Mouse (Mus musculus) intestine, postnatal 0 days (tissue): ENCODE results near the gene Igsf3. TPM values are rescaled to one million over a fixed set of nuclear protein-coding genes. Genes with fewer than 3 reads are reported as not detected.

Experiments used
- ATAC-seq: fragments of 200-750 bp; cut with Nextera tagmentation; 2 replicates; pipeline ENCODE4 v1.8.0; 2017; ENCODE audit warnings: mild to moderate bottlenecking, moderate TSS enrichment, moderate library complexity
- H3K27ac ChIP-seq: fragments of 300-500 bp; sonication (generic); 2 replicates; pipeline ENCODE4 v1.5.1; 2014; ENCODE audit warnings: mild to moderate bottlenecking, low read depth, low read length, moderate library complexity
- H3K27me3 ChIP-seq: fragments of 300-500 bp; sonication (generic); replicated peaks from 2 replicates; pipeline ENCODE4 v1.6.1; 2014; ENCODE audit warnings: low read length, mixed read lengths; ENCODE audit not compliant: control insufficient read depth, insufficient read depth
- H3K36me3 ChIP-seq: fragments of 300-500 bp; sonication (generic); 2 replicates; pipeline ENCODE4 v1.6.1; 2014; ENCODE audit warnings: mild to moderate bottlenecking, moderate library complexity; ENCODE audit not compliant: control insufficient read depth, insufficient read depth
- H3K4me1 ChIP-seq: fragments of 300-500 bp; sonication (generic); replicated peaks from 2 replicates; pipeline ENCODE4 v1.6.1; 2014; ENCODE audit warnings: antibody characterized with exemption, low read length, mixed read lengths; ENCODE audit not compliant: control insufficient read depth, insufficient read depth
- H3K4me2 ChIP-seq: fragments of 300-500 bp; sonication (generic); replicated peaks from 2 replicates; pipeline ENCODE4 v1.6.1; 2014; ENCODE audit warnings: low read depth, mild to moderate bottlenecking, moderate library complexity
- H3K4me3 ChIP-seq: fragments of 300-500 bp; sonication (generic); 2 replicates; pipeline ENCODE4 v1.5.1; 2014; ENCODE audit warnings: low read depth, low read length
- H3K9ac ChIP-seq: fragments of 300-500 bp; sonication (generic); 2 replicates; pipeline ENCODE4 v1.6.1; 2014; ENCODE audit warnings: mild to moderate bottlenecking, low read depth, low read length
- H3K9me3 ChIP-seq: fragments of 300-500 bp; sonication (generic); 2 replicates; pipeline ENCODE4 v1.6.1; 2016; ENCODE audit warnings: mixed run types; ENCODE audit not compliant: control insufficient read depth
- CTCF ChIP-seq: sonication (generic); IDR thresholded peaks from 2 replicates; pipeline ENCODE4 v1.5.1; 2016; ENCODE audit warnings: low read depth, mild to moderate bottlenecking, control low read depth, antibody characterized with exemption, moderate library complexity
- WGBS: fragments of 180-500 bp; shearing (Covaris S2); extraction: QIAGEN DNeasy Blood & Tissue Kit; methylation state at CpG from one replicate; pipeline ENCODE4 v1.1.7; 2014; 5-methylcytosine and 5-hydroxymethylcytosine counted together
- polyA plus RNA-seq: library from polyadenylated mRNA; unstranded; fragments of >200 nt; fragmentation: Nextera tagmentation; extraction: Ambion mirVana; gene quantifications from 2 replicates; pipeline ENCODE4 v1.2.1, GENCODE M21; 2015

Igsf3 gene
- polyA plus RNA-seq, 1 experiment from 2014 or later = 13.0 TPM

GRCm38 (mm10) chr3:101346806-101347205, 30.1 kb upstream of the Igsf3 start:
- no peaks in the 10 kb centered on the region for H3K4me1 ChIP-seq
- no peak overlapping the region for H3K27ac ChIP-seq
- no peak overlapping the region for H3K9ac ChIP-seq
- H3K9me3 ChIP-seq = no peaks in the 10 kb centered on the region
- no peak overlapping the region for H3K4me2 ChIP-seq
- no peak for TF ChIP-seq CTCF
- ATAC-seq = no peak
- no peaks in the 10 kb centered on the region for H3K36me3 ChIP-seq
- 100% methylated on average over 1 of the region's 1 CpGs for WGBS
- H3K27me3 ChIP-seq = no peaks in the 10 kb centered on the region
- no peak overlapping the region for H3K4me3 ChIP-seq

- no peak overlapping the region for H3K4me2 ChIP-seq
- H3K27me3 ChIP-seq = no peaks in the 10 kb centered on the region
- no peak overlapping the region for H3K27ac ChIP-seq
- no peaks in the 10 kb centered on the region for H3K9me3 ChIP-seq
- H3K36me3 ChIP-seq = no peaks in the 10 kb centered on the region
- no peak for ATAC-seq
- H3K4me1 ChIP-seq = no peaks in the 10 kb centered on the region
- 44% methylated on average over 9 of the region's 9 CpGs for WGBS
- no peak for TF ChIP-seq CTCF
- H3K9ac ChIP-seq = no peak overlapping the region
- H3K4me3 ChIP-seq = no peak overlapping the region
Measured at GRCm38 (mm10) chr3:101348501-101349161, 28.3 kb upstream of the Igsf3 start.

- no peak for TF ChIP-seq CTCF
- H3K9ac ChIP-seq = no peak overlapping the region
- H3K4me3 ChIP-seq = no peak overlapping the region
- H3K9me3 ChIP-seq = no peaks in the 10 kb centered on the region
- WGBS = 57% methylated on average over 6 of the region's 6 CpGs
- ATAC-seq = no peak
- no peak overlapping the region for H3K4me2 ChIP-seq
- H3K36me3 ChIP-seq = no peaks in the 10 kb centered on the region
- no peaks in the 10 kb centered on the region for H3K27me3 ChIP-seq
- H3K4me1 ChIP-seq = no peaks in the 10 kb centered on the region
- H3K27ac ChIP-seq = no peak overlapping the region
Measured at GRCm38 (mm10) chr3:101349542-101350307, 27.2 kb upstream of the Igsf3 start.

GRCm38 (mm10) chr3:101350406-101350805, 26.5 kb upstream of the Igsf3 start:
- H3K4me1 ChIP-seq = no peaks in the 10 kb centered on the region
- TF ChIP-seq CTCF = no peak
- H3K27me3 ChIP-seq = no peaks in the 10 kb centered on the region
- no peak overlapping the region for H3K27ac ChIP-seq
- WGBS = 70% methylated on average over 4 of the region's 4 CpGs
- ATAC-seq = no peak
- H3K9me3 ChIP-seq = no peaks in the 10 kb centered on the region
- no peaks in the 10 kb centered on the region for H3K36me3 ChIP-seq
- H3K4me3 ChIP-seq = no peak overlapping the region
- no peak overlapping the region for H3K9ac ChIP-seq
- H3K4me2 ChIP-seq = no peak overlapping the region

- H3K36me3 ChIP-seq = no peaks in the 10 kb centered on the region
- no peaks in the 10 kb centered on the region for H3K9me3 ChIP-seq
- H3K4me3 ChIP-seq = no peak overlapping the region
- no peaks in the 10 kb centered on the region for H3K27me3 ChIP-seq
- no peak overlapping the region for H3K4me2 ChIP-seq
- no peak for ATAC-seq
- H3K9ac ChIP-seq = no peak overlapping the region
- no peaks in the 10 kb centered on the region for H3K4me1 ChIP-seq
- no peak for TF ChIP-seq CTCF
- no peak overlapping the region for H3K27ac ChIP-seq
Measured at GRCm38 (mm10) chr3:101354490-101354889, 22.4 kb upstream of the Igsf3 start.

GRCm38 (mm10) chr3:101355702-101356101, 21.2 kb upstream of the Igsf3 start:
- no peak overlapping the region for H3K4me3 ChIP-seq
- no peaks in the 10 kb centered on the region for H3K36me3 ChIP-seq
- no peaks in the 10 kb centered on the region for H3K4me1 ChIP-seq
- WGBS = 45% methylated on average over 5 of the region's 5 CpGs
- H3K9ac ChIP-seq = no peak overlapping the region
- no peak overlapping the region for H3K27ac ChIP-seq
- no peak for ATAC-seq
- no peak overlapping the region for H3K4me2 ChIP-seq
- TF ChIP-seq CTCF = no peak
- no peaks in the 10 kb centered on the region for H3K27me3 ChIP-seq
- H3K9me3 ChIP-seq = no peaks in the 10 kb centered on the region
